Mouse (Mus musculus): ENCODE data around the gene Tmem204. TPM values are rescaled to one million over a fixed set of nuclear protein-coding genes. Genes with fewer than 3 reads are reported as not detected.
A peak's percentile ranks its signal among the peaks of the same experiment; 100 is the strongest.

Tmem204 gene
- polyA plus RNA-seq, 1 experiment from 2014 or later: 18.4 TPM

GRCm38 (mm10) chr17:25114908-25115645 lies 31.7 kb upstream of the Tmem204 start:
- Histone ChIP-seq H3K4me2 (replicated peaks; ENCODE audit: low read depth, low read length) (peak overlapping the region; percentile 93), H3K27me3 (ENCODE audit: control insufficient read depth, insufficient read depth, low read length) (no peaks in the 10 kb centered on the region), H3K4me3 (ENCODE audit: low read length) (peak overlapping the region; percentile 68), H3K4me1 (ENCODE audit: control insufficient read depth, insufficient read depth, low read length) (peaks cover 9% of the 10 kb centered on the region; the same call in 1 of the 2 replicates), H3K36me3 (ENCODE audit: control insufficient read depth, insufficient read depth, low read length) (peaks cover 19% of the 10 kb centered on the region), H3K9me3 (ENCODE audit: control insufficient read depth, low read length) (no peaks in the 10 kb centered on the region), H3K9ac (ENCODE audit: low read depth, low read length) (peak overlapping the region; percentile 74), H3K27ac (ENCODE audit: low read depth, low read length) (peak overlapping the region; percentile 94)
- 6% methylated on average over 23 of the region's 23 CpGs for WGBS
- ATAC-seq (ENCODE audit: low FRiP score, low TSS enrichment): peak; percentile 67

DNA sequence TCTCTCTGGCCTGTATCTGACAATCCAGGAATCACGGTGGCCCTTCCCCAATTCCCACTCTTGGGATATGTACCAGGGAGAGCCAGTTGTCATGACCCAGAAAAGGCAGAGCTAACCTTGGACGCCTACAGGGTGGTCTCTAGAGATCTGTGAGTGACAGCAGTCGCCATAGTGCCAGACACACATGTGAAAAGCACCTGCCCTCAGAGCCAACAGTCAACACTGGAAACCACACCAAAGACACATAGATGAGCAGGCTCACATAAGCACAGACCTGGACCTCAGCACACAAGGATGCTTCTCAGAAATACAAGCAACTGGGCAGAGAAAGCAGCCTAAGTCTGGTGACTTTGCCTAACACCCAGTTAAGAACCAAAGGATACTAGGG lies 29.0 kb upstream of the Tmem204 start:
- Histone ChIP-seq H3K4me2 (replicated peaks; ENCODE audit: low read depth, low read length) (no peak overlapping the region), H3K27me3 (ENCODE audit: control insufficient read depth, insufficient read depth, low read length) (no peaks in the 10 kb centered on the region), H3K9ac (ENCODE audit: low read depth, low read length) (0 out of 2 replicates have a peak overlapping the region, but pooled peaks have one; percentile 4), H3K27ac (ENCODE audit: low read depth, low read length) (no peak overlapping the region), H3K4me3 (ENCODE audit: low read length) (no peak overlapping the region), H3K36me3 (ENCODE audit: control insufficient read depth, insufficient read depth, low read length) (peaks cover 35% of the 10 kb centered on the region), H3K4me1 (ENCODE audit: control insufficient read depth, insufficient read depth, low read length) (peaks cover 9% of the 10 kb centered on the region; the same call in 1 of the 2 replicates), H3K9me3 (ENCODE audit: control insufficient read depth, low read length) (no peaks in the 10 kb centered on the region)
- ATAC-seq (ENCODE audit: low FRiP score, low TSS enrichment): no peak
- 83% methylated on average over 3 of the region's 3 CpGs for WGBS

GRCm38 (mm10) chr17:25111739-25112422 lies 28.5 kb upstream of the Tmem204 start:
- Histone ChIP-seq H3K36me3 (ENCODE audit: control insufficient read depth, insufficient read depth, low read length) (peaks cover 38% of the 10 kb centered on the region), H3K4me2 (replicated peaks; ENCODE audit: low read depth, low read length) (no peak overlapping the region), H3K9me3 (ENCODE audit: control insufficient read depth, low read length) (no peaks in the 10 kb centered on the region), H3K27me3 (ENCODE audit: control insufficient read depth, insufficient read depth, low read length) (no peaks in the 10 kb centered on the region), H3K4me1 (ENCODE audit: control insufficient read depth, insufficient read depth, low read length) (peaks cover 9% of the 10 kb centered on the region; the same call in 1 of the 2 replicates), H3K9ac (ENCODE audit: low read depth, low read length) (0 out of 2 replicates have a peak overlapping the region, but pooled peaks have one; percentile 4), H3K4me3 (ENCODE audit: low read length) (no peak overlapping the region), H3K27ac (ENCODE audit: low read depth, low read length) (no peak overlapping the region)
- WGBS: 88% methylated on average over 8 of the region's 8 CpGs
- no peak for ATAC-seq (ENCODE audit: low FRiP score, low TSS enrichment)

DNA sequence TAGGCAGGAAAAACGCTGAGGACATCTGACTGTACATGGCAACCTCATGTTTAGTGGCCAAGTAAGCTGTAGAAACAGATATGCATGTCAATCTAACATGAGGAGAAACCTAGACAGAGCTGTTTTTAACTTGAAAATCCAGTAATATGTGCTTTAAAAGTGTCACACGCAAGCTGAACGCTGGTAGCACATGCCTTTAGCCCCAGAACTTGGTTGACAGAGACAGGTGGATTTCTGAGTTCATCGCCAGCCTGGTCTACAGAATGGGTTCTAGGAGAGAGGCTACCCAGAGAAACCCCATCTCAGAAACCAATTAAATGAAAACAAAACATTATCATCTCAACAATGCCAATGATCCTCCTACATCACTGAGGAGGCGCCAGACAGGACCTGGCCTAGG lies 27.8 kb upstream of the Tmem204 start:
- WGBS: 93% methylated on average over 5 of the region's 5 CpGs
- ATAC-seq (ENCODE audit: low FRiP score, low TSS enrichment): no peak
- no peaks in the 10 kb centered on the region for H3K9me3 ChIP-seq (ENCODE audit: control insufficient read depth, low read length)
- H3K36me3 ChIP-seq (ENCODE audit: control insufficient read depth, insufficient read depth, low read length): peaks cover 43% of the 10 kb centered on the region
- no peak overlapping the region for H3K9ac ChIP-seq (ENCODE audit: low read depth, low read length)
- H3K4me2 ChIP-seq (replicated peaks; ENCODE audit: low read depth, low read length): no peak overlapping the region
- H3K4me1 ChIP-seq (ENCODE audit: control insufficient read depth, insufficient read depth, low read length): peaks cover 8% of the 10 kb centered on the region; the same call in 1 of the 2 replicates
- no peak overlapping the region for H3K4me3 ChIP-seq (ENCODE audit: low read length)
- no peaks in the 10 kb centered on the region for H3K27me3 ChIP-seq (ENCODE audit: control insufficient read depth, insufficient read depth, low read length)
- no peak overlapping the region for H3K27ac ChIP-seq (ENCODE audit: low read depth, low read length)

GRCm38 (mm10) chr17:25110590-25110989 lies 27.2 kb upstream of the Tmem204 start:
- no peak overlapping the region for H3K4me3 ChIP-seq (ENCODE audit: low read length)
- no peak overlapping the region for H3K4me2 ChIP-seq (replicated peaks; ENCODE audit: low read depth, low read length)
- H3K36me3 ChIP-seq (ENCODE audit: control insufficient read depth, insufficient read depth, low read length): peaks cover 47% of the 10 kb centered on the region
- no peak overlapping the region for H3K9ac ChIP-seq (ENCODE audit: low read depth, low read length)
- H3K27me3 ChIP-seq (ENCODE audit: control insufficient read depth, insufficient read depth, low read length): no peaks in the 10 kb centered on the region
- ATAC-seq (ENCODE audit: low FRiP score, low TSS enrichment): no peak
- 93% methylated on average over 6 of the region's 6 CpGs for WGBS
- H3K27ac ChIP-seq (ENCODE audit: low read depth, low read length): no peak overlapping the region
- H3K4me1 ChIP-seq (ENCODE audit: control insufficient read depth, insufficient read depth, low read length): peaks cover 5% of the 10 kb centered on the region; the same call in 1 of the 2 replicates
- no peaks in the 10 kb centered on the region for H3K9me3 ChIP-seq (ENCODE audit: control insufficient read depth, low read length)

DNA sequence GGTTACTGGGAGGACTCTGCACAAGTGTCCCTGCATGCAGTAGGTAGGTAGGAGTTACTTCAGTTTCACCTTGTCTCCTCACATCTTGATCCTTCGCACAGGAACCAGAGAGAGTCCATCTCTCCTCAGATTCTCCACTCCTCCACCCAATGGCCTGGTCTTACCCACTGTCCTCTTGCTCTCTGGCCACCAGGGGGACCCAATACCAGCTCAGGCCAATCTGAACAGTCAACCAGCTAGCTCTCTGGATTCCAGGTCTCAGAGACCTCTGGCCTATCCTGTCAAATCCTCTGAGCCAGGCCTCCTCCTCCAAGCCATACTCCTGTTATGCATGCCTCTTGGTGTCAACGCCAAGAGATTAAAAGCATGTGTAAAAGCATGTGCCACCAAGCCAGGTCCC lies 26.2 kb upstream of the Tmem204 start:
- Histone ChIP-seq H3K4me1 (ENCODE audit: control insufficient read depth, insufficient read depth, low read length) (peaks cover under 1% of the 10 kb centered on the region; the same call in 1 of the 2 replicates), H3K4me2 (replicated peaks; ENCODE audit: low read depth, low read length) (no peak overlapping the region), H3K9ac (ENCODE audit: low read depth, low read length) (no peak overlapping the region), H3K9me3 (ENCODE audit: control insufficient read depth, low read length) (no peaks in the 10 kb centered on the region), H3K27ac (ENCODE audit: low read depth, low read length) (no peak overlapping the region), H3K27me3 (ENCODE audit: control insufficient read depth, insufficient read depth, low read length) (no peaks in the 10 kb centered on the region), H3K4me3 (ENCODE audit: low read length) (no peak overlapping the region), H3K36me3 (ENCODE audit: control insufficient read depth, insufficient read depth, low read length) (peaks cover 57% of the 10 kb centered on the region)
- ATAC-seq (ENCODE audit: low FRiP score, low TSS enrichment): peak; percentile 51; the same call in 1 of the 2 replicates
- 67% methylated on average over 2 of the region's 2 CpGs for WGBS

GRCm38 (mm10) chr17:25107786-25108185 lies 24.4 kb upstream of the Tmem204 start:
- H3K4me1 ChIP-seq (ENCODE audit: control insufficient read depth, insufficient read depth, low read length): no peaks in the 10 kb centered on the region
- no peaks in the 10 kb centered on the region for H3K27me3 ChIP-seq (ENCODE audit: control insufficient read depth, insufficient read depth, low read length)
- no peak overlapping the region for H3K9ac ChIP-seq (ENCODE audit: low read depth, low read length)
- H3K4me2 ChIP-seq (replicated peaks; ENCODE audit: low read depth, low read length): no peak overlapping the region
- H3K9me3 ChIP-seq (ENCODE audit: control insufficient read depth, low read length): no peaks in the 10 kb centered on the region
- WGBS: 92% methylated on average over 10 of the region's 16 CpGs
- H3K36me3 ChIP-seq (ENCODE audit: control insufficient read depth, insufficient read depth, low read length): peaks cover 72% of the 10 kb centered on the region
- H3K4me3 ChIP-seq (ENCODE audit: low read length): no peak overlapping the region
- H3K27ac ChIP-seq (ENCODE audit: low read depth, low read length): no peak overlapping the region
- ATAC-seq (ENCODE audit: low FRiP score, low TSS enrichment): no peak

DNA sequence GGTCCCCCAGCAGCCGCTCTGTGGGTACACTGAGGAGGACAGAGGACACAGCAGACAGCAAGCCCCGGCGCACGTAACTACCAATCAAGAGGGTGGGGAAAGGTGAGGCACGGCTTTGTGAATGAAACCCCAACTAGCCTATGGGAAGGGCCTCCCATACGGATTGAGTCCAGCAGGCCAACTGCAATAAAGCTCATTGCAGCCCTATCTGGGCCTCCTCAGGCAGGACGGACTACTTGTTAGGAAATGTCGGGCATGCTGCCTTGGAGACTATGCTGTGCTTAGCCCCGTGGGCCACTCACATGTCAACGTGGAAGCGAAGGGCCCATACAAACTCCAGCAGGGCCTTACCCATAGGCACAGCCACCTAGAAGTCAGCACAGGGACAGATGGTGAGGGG lies 17.9 kb upstream of the Tmem204 start:
- Histone ChIP-seq H3K9me3 (ENCODE audit: control insufficient read depth, low read length) (no peaks in the 10 kb centered on the region), H3K27ac (ENCODE audit: low read depth, low read length) (no peak overlapping the region), H3K4me2 (replicated peaks; ENCODE audit: low read depth, low read length) (no peak overlapping the region), H3K9ac (ENCODE audit: low read depth, low read length) (no peak overlapping the region), H3K4me1 (ENCODE audit: control insufficient read depth, insufficient read depth, low read length) (no peaks in the 10 kb centered on the region), H3K4me3 (ENCODE audit: low read length) (no peak overlapping the region), H3K27me3 (ENCODE audit: control insufficient read depth, insufficient read depth, low read length) (no peaks in the 10 kb centered on the region), H3K36me3 (ENCODE audit: control insufficient read depth, insufficient read depth, low read length) (peaks cover 84% of the 10 kb centered on the region)
- no peak for ATAC-seq (ENCODE audit: low FRiP score, low TSS enrichment)
- 95% methylated on average over 11 of the region's 11 CpGs for WGBS

- no peaks in the 10 kb centered on the region for H3K4me1 ChIP-seq (ENCODE audit: control insufficient read depth, insufficient read depth, low read length)
- H3K36me3 ChIP-seq (ENCODE audit: control insufficient read depth, insufficient read depth, low read length): peaks cover 73% of the 10 kb centered on the region
- H3K9ac ChIP-seq (ENCODE audit: low read depth, low read length): no peak overlapping the region
- H3K4me2 ChIP-seq (replicated peaks; ENCODE audit: low read depth, low read length): no peak overlapping the region
- H3K27me3 ChIP-seq (ENCODE audit: control insufficient read depth, insufficient read depth, low read length): no peaks in the 10 kb centered on the region
- H3K9me3 ChIP-seq (ENCODE audit: control insufficient read depth, low read length): no peaks in the 10 kb centered on the region
- WGBS: 93% methylated on average over 6 of the region's 6 CpGs
- H3K27ac ChIP-seq (ENCODE audit: low read depth, low read length): no peak overlapping the region
- no peak for ATAC-seq (ENCODE audit: low FRiP score, low TSS enrichment)
- H3K4me3 ChIP-seq (ENCODE audit: low read length): no peak overlapping the region
These were observed 16.7 kb upstream of the Tmem204 start for GRCm38 (mm10) chr17:25100052-25100451.
